Mouse (Mus musculus): ENCODE measurements at regions not wholly inside any gene's neighbourhood (a gene's known extent, or its start where the extent isn't known, plus 50 kb on each side); places are given as distances from the start of the nearest gene placed in this dataset.
"Not testable (repeated sequence)": the region's sequence is repeated elsewhere in the genome, so short reads cannot be mapped to it uniquely, and the experiment has no call there.

GRCm38 (mm10) chr13:46032281-46032680 lies 67.5 kb upstream of the Atxn1 start:
- DNase-seq = peak; percentile 73

- DNase-seq = no peak
These were observed 61.2 kb upstream of the Atxn1 start for GRCm38 (mm10) chr13:46026018-46026417.

- no peak for DNase-seq
These were observed 58.8 kb upstream of the Atxn1 start for GRCm38 (mm10) chr13:46023630-46024041.

GRCm38 (mm10) chr13:46023187-46023586 lies 58.4 kb upstream of the Atxn1 start:
- DNase-seq = no peak

- no peak for DNase-seq
These were observed 56.4 kb upstream of the Atxn1 start for GRCm38 (mm10) chr13:46020945-46021835.

GRCm38 (mm10) chr13:46019431-46020166 lies 54.8 kb upstream of the Atxn1 start:
- DNase-seq = no peak

GRCm38 (mm10) chr13:46018903-46019430 lies 54.2 kb upstream of the Atxn1 start:
- no peak for DNase-seq

- peak; percentile 35 for DNase-seq
These were observed 52.9 kb upstream of the Atxn1 start for GRCm38 (mm10) chr13:46017742-46018141.

GRCm38 (mm10) chr13:46017011-46017410 lies 52.2 kb upstream of the Atxn1 start:
- not testable (repeated sequence) for DNase-seq

- no peak for DNase-seq
These were observed 50.4 kb upstream of the Atxn1 start for GRCm38 (mm10) chr13:46015231-46015630.

- DNase-seq = no peak
These were observed 49.8 kb upstream of the Atxn1 start for GRCm38 (mm10) chr13:46014637-46015036.

Data from adrenal gland, adult 8-10 months (tissue).